Mouse (Mus musculus) thymus, postnatal 4 days (tissue): Measurements from ENCODE around the gene Nat8f4.
A peak's percentile ranks its signal among the peaks of the same experiment; 100 is the strongest.
"Not testable (repeated sequence)": the region's sequence is repeated elsewhere in the genome, so short reads cannot be mapped to it uniquely, and the experiment has no call there.

Experiments
- DNase-seq: peaks from one replicate; pipeline ENCODE4 v3.0.0; 2021

The Nat8f4 gene

GRCm38 (mm10) chr6:85898596-85899475, 5.8 kb downstream of the Nat8f4 start:
- not testable (repeated sequence) for DNase-seq

GRCm38 (mm10) chr6:85895061-85895648, 9.5 kb downstream of the Nat8f4 start:
- DNase-seq = peak; percentile 60

- no peak for DNase-seq
Measured at GRCm38 (mm10) chr6:85888961-85889360, 15.7 kb downstream of the Nat8f4 start.

- no peak for DNase-seq
Measured at GRCm38 (mm10) chr6:85884311-85884710, 20.4 kb downstream of the Nat8f4 start.

GRCm38 (mm10) chr6:85883246-85883645, 21.4 kb downstream of the Nat8f4 start:
- not testable (repeated sequence) for DNase-seq

- DNase-seq = not testable (repeated sequence)
Measured at GRCm38 (mm10) chr6:85869006-85869405, 35.7 kb downstream of the Nat8f4 start, which contains the start of gene Nat8f2. Nat8f2 (minus strand) TSS chr6:85869158.

- DNase-seq = no peak
Measured at GRCm38 (mm10) chr6:85867726-85868690, 36.7 kb downstream of the Nat8f4 start.

GRCm38 (mm10) chr6:85866995-85867394, 37.7 kb downstream of the Nat8f4 start:
- DNase-seq = not testable (repeated sequence)

GRCm38 (mm10) chr6:85866166-85866565, 38.5 kb downstream of the Nat8f4 start:
- not testable (repeated sequence) for DNase-seq

GRCm38 (mm10) chr6:85864900-85865639, 39.6 kb downstream of the Nat8f4 start:
- not testable (repeated sequence) for DNase-seq

GRCm38 (mm10) chr6:85863840-85864239, 40.8 kb downstream of the Nat8f4 start:
- no peak for DNase-seq

- DNase-seq = no peak
Measured at GRCm38 (mm10) chr6:85863136-85863535, 41.5 kb downstream of the Nat8f4 start.

- no peak for DNase-seq
Measured at GRCm38 (mm10) chr6:85862565-85862964, 42.1 kb downstream of the Nat8f4 start.

- DNase-seq = no peak
Measured at GRCm38 (mm10) chr6:85861247-85861646, 43.4 kb downstream of the Nat8f4 start.

GRCm38 (mm10) chr6:85856194-85856678, 48.4 kb downstream of the Nat8f4 start:
- no peak for DNase-seq

- DNase-seq = no peak
Measured at GRCm38 (mm10) chr6:85853481-85853880, 51.2 kb downstream of the Nat8f4 start.

GRCm38 (mm10) chr6:85851062-85851773, 53.5 kb downstream of the Nat8f4 start:
- DNase-seq = no peak

GRCm38 (mm10) chr6:85849240-85849639, 55.4 kb downstream of the Nat8f4 start:
- DNase-seq = no peak
